Mouse (Mus musculus): ENCODE measurements around the gene Trpm3.

The Trpm3 gene

DNA sequence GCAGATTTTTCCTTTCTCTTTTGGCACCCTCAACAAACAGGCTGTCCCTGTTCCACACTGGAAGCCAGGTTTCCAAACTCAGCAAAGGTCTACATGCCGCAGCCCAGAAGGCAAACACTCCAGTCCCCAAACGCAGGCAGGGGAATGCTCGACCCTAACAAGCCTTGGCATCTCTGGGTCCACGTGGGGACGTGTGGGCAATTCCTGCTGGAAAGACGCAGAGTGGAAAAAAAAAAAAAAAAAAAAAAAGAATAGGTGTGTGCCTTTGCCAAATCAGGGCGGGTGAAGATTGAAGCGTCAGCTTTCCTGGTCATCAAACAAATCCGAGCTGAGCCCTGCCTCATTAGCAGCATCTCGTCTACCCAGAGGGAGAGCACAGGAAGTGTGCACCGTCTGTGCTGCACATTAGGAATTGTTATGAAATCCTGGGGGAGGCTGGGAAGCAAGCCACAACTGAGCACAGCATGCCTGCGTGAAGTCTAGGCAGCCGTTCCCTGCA is 614.5 kb downstream of the Trpm3 start:
- peak; percentile 16 for DNase-seq (ENCODE audit: low spot score)

DNA sequence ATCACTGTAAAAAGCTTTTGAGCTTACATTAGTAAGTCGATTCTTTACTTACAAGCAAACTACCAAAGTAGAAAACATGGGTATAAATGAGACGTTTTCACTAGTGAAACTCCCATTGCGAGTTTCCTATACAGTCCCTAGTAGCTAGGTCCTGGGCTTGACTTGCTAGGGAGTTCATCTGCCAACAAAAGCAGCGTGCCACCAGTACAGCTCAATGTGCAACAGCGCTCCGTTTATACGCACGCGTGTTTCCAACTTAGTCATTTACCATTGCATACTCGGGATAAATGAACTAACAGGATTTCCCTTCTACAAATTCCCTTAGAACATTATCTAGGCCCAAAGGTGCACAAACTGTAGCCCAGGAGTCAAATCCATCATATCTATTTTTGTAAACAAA is 615.2 kb downstream of the Trpm3 start:
- DNase-seq (ENCODE audit: low spot score), result no peak

- DNase-seq (ENCODE audit: low spot score), result no peak
Observed at GRCm38 (mm10) chr19:22754498-22754897, 615.7 kb downstream of the Trpm3 start.

DNA sequence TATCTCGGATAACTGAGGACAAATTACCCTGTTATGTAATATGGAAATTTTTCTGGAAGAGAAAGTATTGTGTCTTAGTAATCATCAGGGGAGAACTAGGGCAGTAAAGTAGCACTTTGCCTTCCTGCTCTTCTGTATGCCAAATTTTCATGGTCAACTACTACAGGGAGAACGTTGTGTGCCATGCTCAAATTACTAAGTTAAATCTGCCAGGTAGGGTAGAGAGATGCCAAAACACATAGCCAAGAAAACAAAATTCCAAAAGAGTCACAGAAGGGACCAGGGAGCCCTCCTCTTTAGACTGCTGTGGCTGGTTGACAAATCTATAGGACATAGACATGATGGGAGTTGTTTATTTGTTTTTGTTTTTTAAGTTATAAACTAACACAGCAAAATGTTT is 619.6 kb downstream of the Trpm3 start:
- no peak for DNase-seq (ENCODE audit: low spot score)

- no peak for DNase-seq (ENCODE audit: low spot score)
Observed at GRCm38 (mm10) chr19:22768242-22768641, 629.4 kb downstream of the Trpm3 start.

DNA sequence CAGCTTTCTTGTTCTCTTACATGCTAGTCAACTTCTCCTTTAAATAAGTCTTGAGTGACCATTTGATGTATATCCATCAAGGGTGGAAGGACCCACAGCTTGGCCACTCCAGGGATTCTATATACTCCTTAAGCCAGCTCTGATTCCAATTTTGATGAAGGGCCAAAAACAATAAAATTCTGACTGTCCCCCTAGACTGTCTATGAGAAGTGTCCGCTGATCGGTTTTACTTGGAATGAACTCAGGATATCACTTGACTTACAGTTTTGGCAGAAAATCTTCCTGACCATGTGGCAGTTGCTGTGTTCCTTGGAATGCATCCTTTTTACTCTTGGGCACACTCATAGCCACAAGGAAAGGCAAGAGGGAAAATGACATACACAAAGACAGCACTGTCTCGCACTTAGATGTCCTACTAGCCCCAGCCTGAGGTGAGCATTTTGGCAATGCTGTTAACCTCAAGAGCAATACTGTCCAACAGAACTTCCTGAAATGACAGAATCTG is 636.4 kb downstream of the Trpm3 start:
- DNase-seq (ENCODE audit: low spot score), result no peak

- peak; percentile 23 for DNase-seq (ENCODE audit: low spot score)
Observed at GRCm38 (mm10) chr19:22780192-22780843, 641.5 kb downstream of the Trpm3 start.

DNA sequence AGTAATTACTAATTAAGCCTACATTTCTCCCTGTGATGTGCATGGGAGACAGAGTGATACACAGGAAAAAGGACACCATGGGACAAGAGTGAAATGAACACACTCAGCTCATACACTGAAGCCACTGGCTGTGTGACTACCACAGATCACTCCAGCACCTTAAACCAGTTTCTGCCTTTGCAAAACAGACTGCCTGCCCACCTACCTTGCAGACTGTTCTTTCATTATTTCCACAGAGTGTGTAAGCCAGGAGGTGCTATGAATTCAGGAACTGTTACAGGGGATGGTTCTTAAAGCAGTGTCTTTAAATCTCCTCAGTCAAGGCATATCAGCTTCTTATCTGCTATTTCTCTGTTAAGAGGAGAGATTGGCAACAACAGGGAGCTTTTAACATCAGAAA is 642.7 kb downstream of the Trpm3 start:
- no peak for DNase-seq (ENCODE audit: low spot score)

- DNase-seq (ENCODE audit: low spot score), result no peak
Observed at GRCm38 (mm10) chr19:22783745-22784144, 644.9 kb downstream of the Trpm3 start.

- no peak for DNase-seq (ENCODE audit: low spot score)
Observed at GRCm38 (mm10) chr19:22789753-22790152, 650.9 kb downstream of the Trpm3 start.

GRCm38 (mm10) chr19:22796996-22797395 is 658.1 kb downstream of the Trpm3 start:
- no peak for DNase-seq (ENCODE audit: low spot score)

DNA sequence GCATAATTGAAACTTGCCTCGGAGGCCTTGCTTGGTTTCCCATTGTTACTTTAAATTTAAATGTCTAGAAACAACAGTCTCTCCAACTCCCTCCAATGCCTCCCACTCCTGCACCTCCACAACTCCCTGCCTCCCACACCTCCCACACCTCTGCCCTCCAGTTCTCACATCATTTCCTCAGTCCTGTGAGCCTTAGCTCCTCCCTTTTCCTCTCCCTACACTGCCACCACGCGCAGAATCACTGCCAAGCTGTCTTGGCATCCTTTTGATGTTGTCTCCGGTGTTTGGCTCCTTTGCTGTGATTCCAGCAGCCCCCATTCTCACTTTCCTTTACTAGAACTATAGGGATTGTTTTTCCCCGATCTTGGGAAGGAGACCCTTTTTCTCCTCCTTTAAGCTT is 661.6 kb downstream of the Trpm3 start:
- DNase-seq (ENCODE audit: low spot score), result no peak

GRCm38 (mm10) chr19:22803396-22803795 is 664.5 kb downstream of the Trpm3 start:
- DNase-seq (ENCODE audit: low spot score), result no peak

DNA sequence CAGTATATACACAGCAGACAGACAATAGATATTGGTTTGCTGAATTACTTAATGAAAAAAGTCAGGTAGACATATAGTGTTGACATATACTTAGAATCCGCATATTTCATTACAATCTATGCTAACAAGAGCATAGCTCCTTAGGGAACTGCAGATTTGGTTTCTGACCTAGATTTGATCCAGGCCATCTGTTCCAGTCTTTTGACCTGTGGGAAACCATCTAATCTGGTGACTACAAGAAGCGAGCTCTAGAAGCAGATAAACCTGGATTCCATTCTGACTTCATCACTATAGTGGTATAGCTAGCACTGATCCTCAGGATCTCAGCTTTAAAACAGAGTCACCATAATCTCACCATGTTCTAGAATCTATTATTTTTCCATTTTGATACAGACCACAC is 665.5 kb downstream of the Trpm3 start:
- DNase-seq (ENCODE audit: low spot score), result no peak

DNA sequence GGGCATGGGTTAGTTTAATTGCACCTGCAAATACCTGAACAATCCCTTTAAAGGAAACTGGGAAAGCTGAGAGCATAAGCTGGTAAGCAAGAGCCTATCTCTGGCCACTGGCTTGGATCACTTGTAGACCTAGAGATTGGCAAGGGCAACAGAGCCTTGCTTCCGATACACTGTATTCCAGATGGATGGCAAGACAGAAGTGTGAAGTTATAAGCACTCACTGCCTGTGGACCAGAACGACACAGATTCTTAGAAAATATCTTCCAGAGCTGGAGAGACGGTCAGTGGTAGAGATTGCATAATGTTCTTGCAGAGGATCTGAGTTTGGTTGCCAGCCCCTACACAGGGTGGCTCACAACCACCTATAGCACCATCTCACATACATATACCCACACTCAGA is 671.4 kb downstream of the Trpm3 start:
- DNase-seq (ENCODE audit: low spot score), result no peak

DNA sequence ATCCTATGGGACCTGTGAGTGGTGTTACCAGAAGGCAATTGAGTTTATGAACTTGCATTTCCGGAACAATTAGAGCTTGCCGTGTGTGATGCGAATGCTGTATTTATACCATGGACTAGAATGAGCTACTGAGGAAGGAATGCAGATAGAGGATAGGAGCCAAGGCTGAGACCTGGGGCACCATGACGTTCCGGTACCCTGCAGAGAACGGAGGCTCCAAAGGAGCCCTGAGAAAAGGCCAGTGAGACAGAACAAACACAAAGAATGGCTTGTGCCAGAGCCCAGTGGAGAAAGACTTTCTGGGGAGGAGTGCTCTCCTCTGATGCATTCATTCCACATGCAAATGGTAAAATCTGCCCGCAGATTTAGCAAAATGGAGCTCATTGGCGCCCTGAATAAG is 682.9 kb downstream of the Trpm3 start:
- DNase-seq (ENCODE audit: low spot score), result no peak

- no peak for DNase-seq (ENCODE audit: low spot score)
Observed at GRCm38 (mm10) chr19:22823491-22823981, 684.7 kb downstream of the Trpm3 start.

- DNase-seq (ENCODE audit: low spot score), result no peak
Observed at GRCm38 (mm10) chr19:22825812-22826211, 687.0 kb downstream of the Trpm3 start.

GRCm38 (mm10) chr19:22828198-22828742 is 689.4 kb downstream of the Trpm3 start:
- DNase-seq (ENCODE audit: low spot score), result no peak

GRCm38 (mm10) chr19:22841081-22842040 is 702.5 kb downstream of the Trpm3 start:
- no peak for DNase-seq (ENCODE audit: low spot score)

- DNase-seq (ENCODE audit: low spot score), result no peak
Observed at GRCm38 (mm10) chr19:22842697-22843096, 703.9 kb downstream of the Trpm3 start.

DNA sequence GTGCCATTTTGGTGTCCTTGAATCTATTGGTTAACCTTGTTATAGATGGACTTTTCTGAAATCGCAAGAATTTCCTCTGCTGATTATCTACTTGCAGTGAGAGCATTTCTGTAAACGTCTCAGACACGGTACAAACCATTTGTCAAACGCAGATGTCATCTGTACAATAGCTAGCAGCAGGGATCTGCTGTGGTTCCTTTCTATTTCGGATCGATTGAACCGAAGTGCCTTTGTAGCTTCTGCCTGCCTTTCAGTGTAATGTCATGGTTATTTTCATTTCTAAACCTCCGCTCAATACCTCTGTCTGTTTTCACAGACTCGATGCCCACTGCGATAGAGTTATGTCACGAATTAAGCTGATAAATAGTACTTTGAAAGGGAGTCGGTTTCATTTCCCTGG is 708.9 kb downstream of the Trpm3 start:
- DNase-seq (ENCODE audit: low spot score), result no peak
